ENCODE assay signal across 34 mouse cellular contexts in the genomic region with DNA sequence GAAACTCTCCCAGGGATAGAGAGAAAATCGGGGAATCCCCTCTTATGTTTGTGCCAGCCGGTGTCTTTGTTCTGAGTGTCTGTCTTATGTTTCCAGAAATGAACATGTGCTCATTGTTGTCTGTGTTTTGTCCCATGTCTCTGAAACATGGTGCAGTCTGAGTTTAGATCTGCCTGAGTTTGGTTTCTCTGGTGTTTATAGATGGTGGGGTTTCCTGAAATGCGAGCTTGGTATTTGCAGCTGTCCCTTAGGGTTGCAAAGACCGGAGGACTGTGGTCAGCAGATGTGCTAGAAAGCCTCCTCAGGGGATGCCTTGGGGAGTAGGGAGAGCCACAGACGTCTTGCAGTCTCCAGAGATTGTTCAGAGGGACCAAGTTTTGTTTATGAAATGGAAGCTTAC. TPM values are rescaled to one million over a fixed set of nuclear protein-coding genes. Genes with fewer than 3 reads are reported as not detected.
A peak's percentile ranks its signal among the peaks of the same experiment; 100 is the strongest.
DNase-seq lines count a peak whose midpoint lies in the region; ATAC-seq and TF ChIP-seq lines count a peak whose summit lies in the region.
"Had no signal": no experiment of that assay in that cellular context is flagged by ENCODE, and none has a peak within 500 bp of the region (broad histone marks: within the 10 kb centered on the region; RNA-seq: fewer than 3 reads in every experiment).

No protein-coding gene starts in this region.

- H3K9ac ChIP-seq in forebrain, embryonic 12.5 days: no peak overlapping the region
- H3K9ac ChIP-seq: embryonic facial prominence, embryonic 13.5 days; forebrain, embryonic 15.5 days; heart, embryonic 12.5 days; heart, embryonic 15.5 days; hindbrain, embryonic 13.5 days had no signal

- H3K9me3 ChIP-seq in forebrain, embryonic 12.5 days: no peaks in the 10 kb centered on the region
- H3K9me3 ChIP-seq: forebrain, embryonic 15.5 days had no signal

- H3K4me2 ChIP-seq in forebrain, embryonic 12.5 days: no peak overlapping the region
- H3K4me2 ChIP-seq: embryonic facial prominence, embryonic 13.5 days; forebrain, embryonic 15.5 days; heart, embryonic 12.5 days; heart, embryonic 15.5 days; hindbrain, embryonic 13.5 days had no signal

- peak; percentile 12 for DNase-seq in layer of hippocampus, adult 11-12 months (ENCODE audit: low spot score)
- peak; percentile 5 for DNase-seq in layer of hippocampus, adult 9-10 months (ENCODE audit: low spot score)
- peak; percentile 26 to 69 for DNase-seq in layer of hippocampus, postnatal 14 days (ENCODE audit: low spot score in 2 of 2)
- no peak for DNase-seq in right cerebral cortex, postnatal 4 days
- no peak for DNase-seq in adrenal gland, postnatal 4 days (ENCODE audit: low spot score in 2 of 2)
- DNase-seq: adrenal gland, adult 8-10 months; adrenal gland, postnatal 25 days; B cell, adult 2 months; cerebellum, adult 2 months; cerebellum, adult 9-11 months; cerebellum, postnatal 25 days; gastrocnemius, postnatal 10 days; gastrocnemius, postnatal 36 days; heart, postnatal 10 days; heart, postnatal 36 days had no signal

- no peak overlapping the region for H3K4me3 ChIP-seq in C2C12 (ENCODE audit: insufficient read depth, poor library complexity, severe bottlenecking)
- no peak overlapping the region for H3K4me3 ChIP-seq in forebrain, embryonic 12.5 days (replicated peaks)
- H3K4me3 ChIP-seq: embryonic facial prominence, embryonic 13.5 days; forebrain, embryonic 15.5 days; heart, embryonic 12.5 days; heart, embryonic 15.5 days; hindbrain, embryonic 10.5 days; hindbrain, embryonic 13.5 days had no signal

- no peak overlapping the region for H3K27ac ChIP-seq in forebrain, embryonic 12.5 days
- H3K27ac ChIP-seq: embryonic facial prominence, embryonic 13.5 days; forebrain, embryonic 15.5 days; heart, embryonic 15.5 days; hindbrain, embryonic 10.5 days; hindbrain, embryonic 13.5 days; hindbrain, postnatal 0 days had no signal

- H3K27me3 ChIP-seq in C2C12 (ENCODE audit: control insufficient read depth, insufficient read depth, insufficient read length): no peaks in the 10 kb centered on the region
- no peaks in the 10 kb centered on the region for H3K27me3 ChIP-seq in forebrain, embryonic 12.5 days
- H3K27me3 ChIP-seq: embryonic facial prominence, embryonic 13.5 days; forebrain, embryonic 15.5 days; heart, embryonic 12.5 days; heart, embryonic 15.5 days; hindbrain, embryonic 13.5 days had no signal

- H3K4me1 ChIP-seq in forebrain, embryonic 12.5 days: no peaks in the 10 kb centered on the region
- H3K4me1 ChIP-seq: embryonic facial prominence, embryonic 13.5 days; forebrain, embryonic 15.5 days; heart, embryonic 12.5 days; heart, embryonic 15.5 days; hindbrain, embryonic 10.5 days; hindbrain, embryonic 13.5 days had no signal

- no peaks in the 10 kb centered on the region for H3K79me3 ChIP-seq in C2C12 (ENCODE audit: low read depth)

- no peaks in the 10 kb centered on the region for H3K36me3 ChIP-seq in C2C12 (ENCODE audit: control insufficient read depth, insufficient read depth)
- H3K36me3 ChIP-seq in forebrain, embryonic 12.5 days (replicated peaks): no peaks in the 10 kb centered on the region
- H3K36me3 ChIP-seq: embryonic facial prominence, embryonic 13.5 days; forebrain, embryonic 15.5 days; heart, embryonic 12.5 days; heart, embryonic 15.5 days; hindbrain, embryonic 10.5 days; hindbrain, embryonic 13.5 days had no signal

- H3ac ChIP-seq in C2C12 (ENCODE audit: control insufficient read depth, insufficient read length, low read depth): no peak overlapping the region

- no peak for TF ChIP-seq CTCF in C2C12 (IDR thresholded peaks at IDR 0.05; ENCODE audit: control insufficient read depth, insufficient read depth, insufficient read length)

- ATAC-seq in erythroid progenitor cell, adult 5-6 weeks (replicated peaks; ENCODE audit: low FRiP score, poor library complexity, severe bottlenecking): no peak
- ATAC-seq in forebrain, embryonic 12.5 days (ENCODE audit: low FRiP score): no peak
- ATAC-seq: activated CD4-positive, CD25-positive, alpha-beta regulatory T cell, adult 4 months; CD4-positive, CD25-positive, alpha-beta regulatory T cell, adult 4 months; forebrain, embryonic 15.5 days; hindbrain, postnatal 0 days; inflammation-experienced regulatory T-cells, adult 6 months; intestine, embryonic 16.5 days had no signal

- 85% methylated on average over 5 of the region's 5 CpGs for WGBS in forebrain, embryonic 12.5 days

- no peaks in the 10 kb centered on the region for H3K79me2 ChIP-seq in C2C12 (ENCODE audit: control insufficient read depth, insufficient read depth)

TF ChIP-seq in C2C12, 6 proteins besides CTCF, POLR2A, EP300 and RAD21:
- TF ChIP-seq CEBPB (IDR thresholded peaks at IDR 0.05; ENCODE audit: low read depth) (no peak), MYOD1 (IDR thresholded peaks at IDR 0.05; ENCODE audit: control insufficient read depth, insufficient read length, low read depth) (peak; percentile 13)

RNA-seq across cellular contexts. Expression of a gene that starts 8.7 kb away (rescaled TPM):
- not detected for polyA plus RNA-seq in C2C12 (2012; fragmentation: generic; extraction: Trizol)
- not detected for total RNA-seq in layer of hippocampus, postnatal 14 days (2021)
- not detected in 2 replicates for total RNA-seq in erythroid progenitor cell, adult 5-6 weeks (2015; ENCODE audit: low replicate concordance)
- not detected in 2 replicates for total RNA-seq in erythroid progenitor cell, adult 5-6 weeks (2017; ENCODE audit: low replicate concordance)
- not detected in 2 replicates for polyA plus RNA-seq in forebrain, embryonic 12.5 days (2016; fragmentation: Nextera tagmentation; extraction: Ambion mirVana)
- not detected for total RNA-seq in adrenal gland, postnatal 4 days (2021)
- total RNA-seq: adrenal gland, adult 8-10 months; adrenal gland, postnatal 25 days; common myeloid progenitor, adult 5-6 weeks; ES-E14; gastrocnemius, adult 18-20 months; gastrocnemius, postnatal 10 days; gastrocnemius, postnatal 36 days; granulocyte monocyte progenitor cell, adult 5-6 weeks; heart, postnatal 10 days; heart, postnatal 36 days; hindbrain, postnatal 0 days had no signal
- polyA plus RNA-seq: activated CD4-positive, CD25-positive, alpha-beta regulatory T cell, adult 4 months; CD4-positive, CD25-positive, alpha-beta regulatory T cell, adult 4 months; cerebellum, adult 2 months; embryonic facial prominence, embryonic 13.5 days; forebrain, embryonic 11.5 days; forebrain, embryonic 15.5 days; heart, embryonic 12.5 days; heart, embryonic 15.5 days; hindbrain, embryonic 10.5 days; hindbrain, embryonic 13.5 days; hindbrain, postnatal 0 days; inflammation-experienced regulatory T-cells, adult 6 months; intestine, embryonic 16.5 days had no signal

RNA-seq across cellular contexts. Expression of a gene that starts 26.6 kb away (rescaled TPM):
- polyA plus RNA-seq in C2C12 (2012; fragmentation: generic; extraction: Trizol): 0.02 TPM
- under 1 TPM in 1 of 2 experiments, not detected in 1; 0.14 TPM for total RNA-seq in layer of hippocampus, postnatal 14 days (2021)
- 0.42 TPM in 1 of 2 replicates, not detected in the other for total RNA-seq in erythroid progenitor cell, adult 5-6 weeks (2015; ENCODE audit: low replicate concordance)
- not detected in 2 replicates for total RNA-seq in erythroid progenitor cell, adult 5-6 weeks (2017; ENCODE audit: low replicate concordance)
- polyA plus RNA-seq in forebrain, embryonic 12.5 days (2016; fragmentation: Nextera tagmentation; extraction: Ambion mirVana): 0.12 and 0.17 TPM in 2 replicates
- under 1 TPM in 1 of 2 experiments, not detected in 1; 0.08 TPM for total RNA-seq in adrenal gland, postnatal 4 days (2021)
- total RNA-seq: adrenal gland, adult 8-10 months; adrenal gland, postnatal 25 days; gastrocnemius, adult 18-20 months; gastrocnemius, postnatal 10 days; heart, postnatal 10 days; heart, postnatal 36 days had no signal
- polyA plus RNA-seq: activated CD4-positive, CD25-positive, alpha-beta regulatory T cell, adult 4 months; embryonic facial prominence, embryonic 13.5 days; heart, embryonic 12.5 days; inflammation-experienced regulatory T-cells, adult 6 months had no signal

RNA-seq across cellular contexts. Expression of a gene that starts 28.7 kb away (rescaled TPM):
- polyA plus RNA-seq in C2C12 (2012; fragmentation: generic; extraction: Trizol): not detected
- total RNA-seq in layer of hippocampus, postnatal 14 days (2021): not detected
- total RNA-seq in erythroid progenitor cell, adult 5-6 weeks (2015; ENCODE audit: low replicate concordance): not detected in 2 replicates
- total RNA-seq in erythroid progenitor cell, adult 5-6 weeks (2017; ENCODE audit: low replicate concordance): not detected in 2 replicates
- not detected in 2 replicates for polyA plus RNA-seq in forebrain, embryonic 12.5 days (2016; fragmentation: Nextera tagmentation; extraction: Ambion mirVana)
- not detected for total RNA-seq in adrenal gland, postnatal 4 days (2021)
- total RNA-seq: adrenal gland, adult 8-10 months; adrenal gland, postnatal 25 days; common myeloid progenitor, adult 5-6 weeks; ES-E14; gastrocnemius, adult 18-20 months; gastrocnemius, postnatal 10 days; gastrocnemius, postnatal 36 days; granulocyte monocyte progenitor cell, adult 5-6 weeks; heart, postnatal 10 days; heart, postnatal 36 days; hindbrain, postnatal 0 days had no signal
- polyA plus RNA-seq: activated CD4-positive, CD25-positive, alpha-beta regulatory T cell, adult 4 months; CD4-positive, CD25-positive, alpha-beta regulatory T cell, adult 4 months; cerebellum, adult 2 months; embryonic facial prominence, embryonic 13.5 days; forebrain, embryonic 11.5 days; forebrain, embryonic 15.5 days; heart, embryonic 12.5 days; heart, embryonic 15.5 days; hindbrain, embryonic 10.5 days; hindbrain, embryonic 13.5 days; hindbrain, postnatal 0 days; inflammation-experienced regulatory T-cells, adult 6 months; intestine, embryonic 16.5 days had no signal

RNA-seq across cellular contexts. Expression of a gene that starts 39.4 kb away (rescaled TPM):
- polyA plus RNA-seq in C2C12 (2012; fragmentation: generic; extraction: Trizol): not detected
- total RNA-seq in layer of hippocampus, postnatal 14 days (2021): not detected
- not detected in 2 replicates for total RNA-seq in erythroid progenitor cell, adult 5-6 weeks (2015; ENCODE audit: low replicate concordance)
- total RNA-seq in erythroid progenitor cell, adult 5-6 weeks (2017; ENCODE audit: low replicate concordance): not detected in 2 replicates
- polyA plus RNA-seq in forebrain, embryonic 12.5 days (2016; fragmentation: Nextera tagmentation; extraction: Ambion mirVana): not detected in 2 replicates
- not detected for total RNA-seq in adrenal gland, postnatal 4 days (2021)
- total RNA-seq: adrenal gland, adult 8-10 months; adrenal gland, postnatal 25 days; common myeloid progenitor, adult 5-6 weeks; ES-E14; gastrocnemius, adult 18-20 months; gastrocnemius, postnatal 10 days; gastrocnemius, postnatal 36 days; granulocyte monocyte progenitor cell, adult 5-6 weeks; heart, postnatal 10 days; heart, postnatal 36 days; hindbrain, postnatal 0 days had no signal
- polyA plus RNA-seq: CD4-positive, CD25-positive, alpha-beta regulatory T cell, adult 4 months; cerebellum, adult 2 months; embryonic facial prominence, embryonic 13.5 days; forebrain, embryonic 11.5 days; forebrain, embryonic 15.5 days; heart, embryonic 12.5 days; heart, embryonic 15.5 days; hindbrain, embryonic 10.5 days; hindbrain, embryonic 13.5 days; hindbrain, postnatal 0 days; inflammation-experienced regulatory T-cells, adult 6 months; intestine, embryonic 16.5 days had no signal

RNA-seq across cellular contexts. Expression of a gene that starts 47.9 kb away (rescaled TPM):
- not detected for polyA plus RNA-seq in C2C12 (2012; fragmentation: generic; extraction: Trizol)
- not detected for total RNA-seq in layer of hippocampus, postnatal 14 days (2021)
- not detected in 2 replicates for total RNA-seq in erythroid progenitor cell, adult 5-6 weeks (2015; ENCODE audit: low replicate concordance)
- total RNA-seq in erythroid progenitor cell, adult 5-6 weeks (2017; ENCODE audit: low replicate concordance): not detected in 2 replicates
- polyA plus RNA-seq in forebrain, embryonic 12.5 days (2016; fragmentation: Nextera tagmentation; extraction: Ambion mirVana): not detected in 2 replicates
- total RNA-seq in adrenal gland, postnatal 4 days (2021): not detected
- total RNA-seq: adrenal gland, adult 8-10 months; adrenal gland, postnatal 25 days; common myeloid progenitor, adult 5-6 weeks; ES-E14; gastrocnemius, adult 18-20 months; gastrocnemius, postnatal 10 days; gastrocnemius, postnatal 36 days; granulocyte monocyte progenitor cell, adult 5-6 weeks; heart, postnatal 10 days; heart, postnatal 36 days; hindbrain, postnatal 0 days had no signal
- polyA plus RNA-seq: activated CD4-positive, CD25-positive, alpha-beta regulatory T cell, adult 4 months; cerebellum, adult 2 months; embryonic facial prominence, embryonic 13.5 days; forebrain, embryonic 11.5 days; forebrain, embryonic 15.5 days; heart, embryonic 12.5 days; heart, embryonic 15.5 days; hindbrain, embryonic 10.5 days; hindbrain, embryonic 13.5 days; hindbrain, postnatal 0 days; inflammation-experienced regulatory T-cells, adult 6 months; intestine, embryonic 16.5 days had no signal

Comparison
In these comparisons a context has a peak if more than half of its experiments do, and no peak if none do; other contexts are left out.
1. DNase-seq: peak in layer of hippocampus, adult 11-12 months (single experiment), layer of hippocampus, adult 9-10 months (single experiment) and layer of hippocampus, postnatal 14 days (2 of 2); none in right cerebral cortex, postnatal 4 days (single experiment) and adrenal gland, postnatal 4 days (0 of 2).